Mouse (Mus musculus) stomach, postnatal 0 days (tissue): ENCODE results near the gene Xdh. TPM values are rescaled to one million over a fixed set of nuclear protein-coding genes. Genes with fewer than 3 reads are reported as not detected.

ENCODE experiments used
- ATAC-seq: fragments of 200-750 bp; cut with Nextera tagmentation; 2 replicates; pipeline ENCODE4 v1.8.0; 2017; ENCODE audit not compliant: low FRiP score, low TSS enrichment
- DNase-seq: peaks from one replicate; pipeline ENCODE4 v3.0.0-alpha.2; 2016; ENCODE audit warnings: low spot score
- H3K27ac ChIP-seq: fragments of 300-500 bp; sonication (generic); replicated peaks from 2 replicates; pipeline ENCODE4 v1.5.1; 2014; ENCODE audit warnings: mild to moderate bottlenecking, control low read depth
- H3K27me3 ChIP-seq: fragments of 300-500 bp; sonication (generic); 2 replicates; pipeline ENCODE4 v1.6.1; 2014; ENCODE audit warnings: low read length; ENCODE audit not compliant: control insufficient read depth, insufficient read depth
- H3K36me3 ChIP-seq: fragments of 300-500 bp; sonication (generic); 2 replicates; pipeline ENCODE4 v1.6.1; 2014; ENCODE audit warnings: low read length, mixed read lengths; ENCODE audit not compliant: control insufficient read depth, insufficient read depth
- H3K4me1 ChIP-seq: fragments of 300-500 bp; sonication (generic); replicated peaks from 2 replicates; pipeline ENCODE4 v1.6.1; 2014; ENCODE audit warnings: antibody characterized with exemption; ENCODE audit not compliant: control insufficient read depth, insufficient read depth
- H3K4me2 ChIP-seq: fragments of 300-500 bp; sonication (generic); replicated peaks from 2 replicates; pipeline ENCODE4 v1.6.1; 2014; ENCODE audit warnings: low read depth, mild to moderate bottlenecking, control low read depth, moderate library complexity
- H3K4me3 ChIP-seq: fragments of 300-500 bp; sonication (generic); 2 replicates; pipeline ENCODE4 v1.5.1; 2014; ENCODE audit warnings: low read depth, low read length, control low read depth
- H3K9ac ChIP-seq: fragments of 300-500 bp; sonication (generic); 2 replicates; pipeline ENCODE4 v1.6.1; 2014; ENCODE audit warnings: mild to moderate bottlenecking, low read length, control low read depth, mixed read lengths
- H3K9me3 ChIP-seq: fragments of 300-500 bp; sonication (generic); 2 replicates; pipeline ENCODE4 v1.6.1; 2016; ENCODE audit warnings: low read length; ENCODE audit not compliant: control insufficient read depth
- CTCF ChIP-seq: IDR thresholded peaks from 2 replicates; pipeline ENCODE4 v1.5.1; 2016; ENCODE audit warnings: antibody characterized with exemption, low read depth, mild to moderate bottlenecking, moderate library complexity
- EP300 ChIP-seq: optimal IDR thresholded peaks from 2 replicates; pipeline ENCODE3; 2016; ENCODE audit warnings: antibody characterized with exemption
- WGBS: fragments of 180-500 bp; shearing (Covaris S2); extraction: QIAGEN DNeasy Blood & Tissue Kit; methylation state at CpG from one replicate; pipeline ENCODE4 v1.1.7; 2014; 5-methylcytosine and 5-hydroxymethylcytosine counted together
- polyA plus RNA-seq: library from polyadenylated mRNA; unstranded; fragments of >200 nt; fragmentation: Nextera tagmentation; extraction: Ambion mirVana; gene quantifications from 2 replicates; pipeline ENCODE4 v1.2.1, GENCODE M21; 2015

The Xdh gene
- polyA plus RNA-seq, 1 experiment from 2014 or later: 16.4 TPM

- Histone ChIP-seq H3K27ac (no peak overlapping the region), H3K9ac (no peak overlapping the region), H3K27me3 (no peaks in the 10 kb centered on the region), H3K9me3 (no peaks in the 10 kb centered on the region), H3K4me1 (no peaks in the 10 kb centered on the region), H3K4me3 (no peak overlapping the region), H3K36me3 (no peaks in the 10 kb centered on the region), H3K4me2 (no peak overlapping the region)
- ATAC-seq: no peak; the same call in 1 of the 2 replicates
- TF ChIP-seq EP300 (no peak), CTCF (no peak)
- 49% methylated on average over 7 of the region's 7 CpGs for WGBS
- no peak for DNase-seq
Measured at GRCm38 (mm10) chr17:73937073-73937472, 12.9 kb downstream of the Xdh start.

- WGBS: 72% methylated on average over 4 of the region's 4 CpGs
- Histone ChIP-seq H3K4me3 (no peak overlapping the region), H3K27ac (no peak overlapping the region), H3K4me2 (no peak overlapping the region), H3K9me3 (no peaks in the 10 kb centered on the region), H3K27me3 (no peaks in the 10 kb centered on the region), H3K4me1 (no peaks in the 10 kb centered on the region), H3K36me3 (no peaks in the 10 kb centered on the region), H3K9ac (no peak overlapping the region)
- ATAC-seq (no peak), DNase-seq (no peak)
- TF ChIP-seq EP300 (no peak), CTCF (no peak)
Measured at GRCm38 (mm10) chr17:73935163-73935562, 14.8 kb downstream of the Xdh start.

GRCm38 (mm10) chr17:73934281-73934680 lies 15.7 kb downstream of the Xdh start:
- no peaks in the 10 kb centered on the region for H3K36me3 ChIP-seq
- H3K9me3 ChIP-seq: no peaks in the 10 kb centered on the region
- no peak for ATAC-seq
- no peaks in the 10 kb centered on the region for H3K4me1 ChIP-seq
- no peak for TF ChIP-seq EP300
- TF ChIP-seq CTCF: no peak
- no peak for DNase-seq
- no peak overlapping the region for H3K4me3 ChIP-seq
- no peaks in the 10 kb centered on the region for H3K27me3 ChIP-seq
- WGBS: 71% methylated on average over 4 of the region's 4 CpGs
- H3K27ac ChIP-seq: no peak overlapping the region
- H3K4me2 ChIP-seq: no peak overlapping the region
- H3K9ac ChIP-seq: no peak overlapping the region

- H3K4me1 ChIP-seq: no peaks in the 10 kb centered on the region
- TF ChIP-seq EP300 (no peak), CTCF (no peak)
- no peaks in the 10 kb centered on the region for H3K9me3 ChIP-seq
- H3K36me3 ChIP-seq: no peaks in the 10 kb centered on the region
- H3K27ac ChIP-seq: no peak overlapping the region
- no peaks in the 10 kb centered on the region for H3K27me3 ChIP-seq
- no peak overlapping the region for H3K4me2 ChIP-seq
- no peak overlapping the region for H3K4me3 ChIP-seq
- no peak overlapping the region for H3K9ac ChIP-seq
- 50% methylated on average over 4 of the region's 4 CpGs for WGBS
- ATAC-seq (no peak), DNase-seq (no peak)
Measured at GRCm38 (mm10) chr17:73933616-73934015, 16.4 kb downstream of the Xdh start.

- Histone ChIP-seq H3K4me2 (no peak overlapping the region), H3K9me3 (no peaks in the 10 kb centered on the region), H3K36me3 (no peaks in the 10 kb centered on the region), H3K27me3 (no peaks in the 10 kb centered on the region), H3K27ac (no peak overlapping the region), H3K9ac (no peak overlapping the region), H3K4me3 (no peak overlapping the region), H3K4me1 (no peaks in the 10 kb centered on the region)
- WGBS: 38% methylated on average over 4 of the region's 4 CpGs
- TF ChIP-seq CTCF (no peak), EP300 (no peak)
- ATAC-seq (no peak), DNase-seq (no peak)
Measured at GRCm38 (mm10) chr17:73932497-73933059, 17.4 kb downstream of the Xdh start.

GRCm38 (mm10) chr17:73919520-73919919 lies 30.5 kb downstream of the Xdh start:
- DNase-seq (no peak), ATAC-seq (no peak)
- no peak overlapping the region for H3K27ac ChIP-seq
- WGBS: 90% methylated on average over 8 of the region's 8 CpGs
- no peaks in the 10 kb centered on the region for H3K9me3 ChIP-seq
- H3K36me3 ChIP-seq: no peaks in the 10 kb centered on the region
- H3K9ac ChIP-seq: no peak overlapping the region
- TF ChIP-seq EP300: no peak
- TF ChIP-seq CTCF: no peak
- no peak overlapping the region for H3K4me2 ChIP-seq
- H3K4me3 ChIP-seq: no peak overlapping the region
- no peaks in the 10 kb centered on the region for H3K4me1 ChIP-seq
- no peaks in the 10 kb centered on the region for H3K27me3 ChIP-seq
